In the genomic region with DNA sequence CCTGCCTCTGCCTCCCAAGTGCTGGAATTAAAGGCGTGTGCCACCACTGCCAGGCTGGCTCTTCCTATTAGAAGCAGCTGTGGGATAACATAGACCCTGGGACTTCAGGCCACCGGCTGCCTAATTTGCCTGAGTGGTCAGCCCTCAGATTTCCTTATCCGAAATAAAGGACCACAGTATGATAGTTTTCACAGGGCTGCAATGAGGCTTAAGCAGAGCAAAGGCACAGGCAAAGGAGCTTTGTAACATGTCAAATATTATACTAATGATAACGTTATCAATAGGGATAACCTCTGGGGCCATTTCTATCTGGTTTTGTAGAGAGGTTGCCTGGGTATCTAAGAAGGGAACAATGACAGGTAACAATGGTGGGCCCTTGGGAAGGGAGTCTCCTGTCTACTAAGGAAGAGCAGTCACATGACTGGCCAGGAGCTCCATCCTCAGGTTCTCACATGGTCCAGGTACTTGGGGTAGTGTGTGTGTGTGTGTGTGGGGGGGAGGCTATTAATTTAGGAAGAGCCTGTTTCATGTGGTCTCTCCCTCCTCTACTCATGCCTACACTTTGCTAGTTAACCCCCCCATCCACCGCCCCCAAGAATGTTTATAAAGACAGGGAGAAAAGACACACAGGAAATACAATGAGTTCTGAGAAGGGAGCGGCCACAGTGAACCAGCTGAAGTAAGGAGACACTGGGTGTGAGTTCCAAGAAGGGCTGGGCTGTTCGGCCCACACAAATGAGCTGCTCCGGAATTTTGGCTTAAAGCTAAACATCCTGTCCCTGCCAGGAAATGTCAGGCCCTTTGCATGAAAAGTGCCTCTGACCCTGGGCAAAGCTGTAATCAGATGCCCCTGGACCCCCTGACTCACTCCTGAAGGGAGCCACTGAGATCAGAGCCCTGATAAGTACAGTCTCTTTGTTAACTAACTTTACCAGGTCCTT, we compare ENCODE assay signal across 7 mouse cellular contexts. TPM values are rescaled to one million over a fixed set of nuclear protein-coding genes. Genes with fewer than 3 reads are reported as not detected.
DNase-seq lines count a peak whose midpoint lies in the region.

No protein-coding gene starts in this region.

- DNase-seq in NIH3T3 (ENCODE audit: low read depth), result peak; percentile 62
- DNase-seq in adrenal gland, postnatal 25 days, result peak; percentile 23
- peak; percentile 23 for DNase-seq in heart, postnatal 25 days (ENCODE audit: low spot score)
- peak; percentile 72 to 86 for DNase-seq in lung, adult 18-20 months
- DNase-seq in spleen, adult 12 weeks (ENCODE audit: low spot score), result no peak
- DNase-seq in right cerebral cortex, postnatal 25 days, result no peak
- no peak for DNase-seq in layer of hippocampus, postnatal 10 days (ENCODE audit: low spot score in 2 of 2)

- intact Hi-C loops in heart, postnatal 25 days (cut with DNase I), result no loop called here

RNA-seq across cellular contexts. Expression of a gene that starts 17.3 kb away (rescaled TPM):
- 28.6 and 32.1 TPM in 2 replicates for total RNA-seq in adrenal gland, postnatal 25 days (2021)
- total RNA-seq in heart, postnatal 25 days (2021), result 10 to 100 TPM; 13.6 to 14.4 TPM
- total RNA-seq in layer of hippocampus, postnatal 10 days (2021), result 10 to 100 TPM; 41.4 to 45.9 TPM

Comparison
In these comparisons a context has a peak if more than half of its experiments do, and no peak if none do; other contexts are left out.
1. DNase-seq: peak in NIH3T3 (single experiment), adrenal gland, postnatal 25 days (single experiment), heart, postnatal 25 days (single experiment) and lung, adult 18-20 months (2 of 2); none in spleen, adult 12 weeks (single experiment), right cerebral cortex, postnatal 25 days (single experiment) and layer of hippocampus, postnatal 10 days (0 of 2).